Mouse (Mus musculus) urinary bladder, postnatal 25 days (tissue): ENCODE data around the gene Slc35a3.
"Not testable (repeated sequence)": the region's sequence is repeated elsewhere in the genome, so short reads cannot be mapped to it uniquely, and the experiment has no call there.

ENCODE experiments used
- DNase-seq: peaks from one replicate; pipeline ENCODE4 v3.0.0; 2022; ENCODE audit warnings: low spot score

Gene Slc35a3

DNA sequence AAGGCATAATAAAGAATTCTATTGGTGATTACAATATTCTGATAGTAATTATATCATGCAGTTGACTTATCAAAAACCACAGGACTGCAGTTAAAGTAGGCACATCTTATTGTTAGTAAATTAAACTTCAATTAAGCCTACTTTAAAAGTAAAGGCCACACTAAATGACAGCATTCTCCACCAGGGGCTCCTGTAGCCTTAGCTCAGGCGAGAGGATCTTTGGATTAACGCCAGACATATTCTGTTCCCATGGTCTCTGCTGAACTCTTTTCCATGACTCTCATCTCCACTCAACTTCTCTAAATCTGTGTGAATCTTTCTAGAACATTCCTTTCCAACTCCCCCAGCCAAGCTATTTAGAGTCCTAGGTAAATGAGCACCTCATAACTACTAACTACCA lies 13.8 kb downstream of the Slc35a3 start:
- no peak for DNase-seq

- no peak for DNase-seq
These were observed 17.0 kb downstream of the Slc35a3 start for GRCm38 (mm10) chr3:116695666-116695985.

GRCm38 (mm10) chr3:116694955-116695665 lies 17.5 kb downstream of the Slc35a3 start:
- DNase-seq: no peak

- DNase-seq: no peak
These were observed 18.3 kb downstream of the Slc35a3 start for GRCm38 (mm10) chr3:116694312-116694711.

DNA sequence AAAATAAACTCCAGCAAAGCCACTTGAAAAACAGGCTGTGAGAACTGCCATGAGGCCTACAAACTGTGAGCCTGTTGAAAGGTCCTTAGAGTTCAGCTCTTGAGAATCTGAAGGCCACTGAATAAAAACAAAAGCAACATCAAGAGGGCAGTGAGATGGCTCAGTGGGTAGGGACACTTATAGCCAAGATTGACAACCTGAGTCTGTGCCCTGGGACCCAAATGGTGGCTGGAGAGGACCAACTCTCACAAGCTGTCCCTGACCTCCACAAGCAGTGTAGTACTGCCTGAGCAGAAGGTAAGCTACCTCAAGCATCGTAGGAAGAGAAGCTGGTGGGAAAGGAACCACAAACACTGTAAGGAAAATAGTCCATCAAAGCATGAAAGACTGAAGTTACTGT lies 31.5 kb downstream of the Slc35a3 start, which contains the start of gene Gm43191:
TSS of gene Gm43191 (minus strand) at position 101 of the 400 bp plus-strand sequence.
- no peak for DNase-seq

- not testable (repeated sequence) for DNase-seq
These were observed 48.4 kb downstream of the Slc35a3 start for GRCm38 (mm10) chr3:116664281-116664680.

- DNase-seq: peak; percentile 100
These were observed 50.2 kb downstream of the Slc35a3 start, which contains the start of gene Mfsd14a for GRCm38 (mm10) chr3:116662463-116662863. Mfsd14a (minus strand) TSS chr3:116662677.

- DNase-seq: no peak
These were observed 50.7 kb downstream of the Slc35a3 start for GRCm38 (mm10) chr3:116661870-116662414.

GRCm38 (mm10) chr3:116661288-116661869 lies 51.3 kb downstream of the Slc35a3 start:
- DNase-seq: no peak

- no peak for DNase-seq
These were observed 52.7 kb downstream of the Slc35a3 start for GRCm38 (mm10) chr3:116659856-116660430.

DNA sequence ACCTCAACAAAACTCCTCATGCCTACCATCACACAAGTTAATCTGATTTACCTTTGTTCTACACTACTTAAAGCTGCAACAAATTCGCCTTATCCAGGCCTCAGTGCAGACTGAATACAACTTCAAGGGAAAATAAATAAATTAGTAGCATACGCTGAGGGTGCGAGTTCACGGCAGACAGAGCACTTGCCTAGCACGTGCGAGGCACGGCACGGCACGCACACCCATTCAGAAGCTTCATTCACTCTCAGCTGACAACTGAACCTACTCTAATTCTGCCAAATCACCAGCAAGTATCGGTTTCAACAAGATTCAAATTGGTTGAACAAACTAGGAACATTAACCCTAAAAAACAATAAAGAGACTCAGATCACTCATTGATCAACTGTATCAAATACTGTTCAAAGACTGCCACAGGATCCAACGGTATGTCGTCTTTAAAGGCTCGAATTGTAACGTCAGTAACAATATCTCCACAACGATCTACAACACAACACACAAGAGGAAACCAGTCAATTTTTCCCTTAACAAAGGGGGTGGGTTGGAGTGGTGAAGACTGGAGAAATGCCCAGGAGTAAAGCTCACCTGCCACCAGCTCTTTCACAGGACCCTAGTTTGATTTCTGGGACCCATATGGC lies 53.6 kb downstream of the Slc35a3 start:
- no peak for DNase-seq

GRCm38 (mm10) chr3:116656184-116656965 lies 56.3 kb downstream of the Slc35a3 start:
- no peak for DNase-seq

DNA sequence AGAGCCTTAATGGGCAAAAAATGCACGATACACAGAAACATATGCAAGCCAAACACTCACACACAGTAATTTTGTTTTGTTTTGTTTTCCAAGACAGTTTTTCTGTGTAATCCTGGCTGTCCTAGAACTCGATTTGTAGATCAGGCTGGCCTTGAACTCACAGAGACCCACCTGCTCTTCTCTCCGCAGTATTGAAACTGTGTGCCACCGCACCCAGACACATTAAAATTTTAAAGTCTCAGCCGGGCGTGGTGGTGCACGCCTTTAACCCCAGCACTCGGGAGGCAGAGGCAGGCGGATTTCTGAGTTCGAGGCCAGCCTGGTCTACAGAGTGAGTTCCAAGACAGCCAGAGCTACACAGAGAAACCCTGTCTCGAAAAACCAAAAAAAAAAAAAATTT lies 58.6 kb downstream of the Slc35a3 start:
- not testable (repeated sequence) for DNase-seq

- no peak for DNase-seq
These were observed 59.2 kb downstream of the Slc35a3 start for GRCm38 (mm10) chr3:116653278-116653945.

- no peak for DNase-seq
These were observed 60.6 kb downstream of the Slc35a3 start for GRCm38 (mm10) chr3:116652033-116652446.

DNA sequence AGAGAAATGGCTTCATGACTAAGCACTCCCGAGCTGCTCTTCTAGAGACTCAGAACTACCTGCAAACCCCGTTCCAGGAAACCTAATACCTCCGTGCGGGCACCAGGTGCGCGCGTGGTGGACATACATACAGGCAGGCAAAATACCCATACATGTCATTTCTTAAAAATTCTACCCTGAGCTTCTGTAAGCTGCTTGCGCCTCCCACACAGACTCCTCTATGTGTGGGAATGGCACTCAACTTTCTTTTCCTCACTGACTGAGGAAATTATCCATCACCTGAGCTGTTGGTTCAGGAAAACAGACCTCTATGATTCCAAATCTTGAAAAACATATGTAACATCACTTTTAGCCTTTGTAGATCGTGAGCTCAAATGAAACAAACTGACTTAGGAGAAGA lies 61.9 kb downstream of the Slc35a3 start:
- DNase-seq: no peak

GRCm38 (mm10) chr3:116648805-116649204 lies 63.8 kb downstream of the Slc35a3 start:
- no peak for DNase-seq

- DNase-seq: no peak
These were observed 66.2 kb downstream of the Slc35a3 start for GRCm38 (mm10) chr3:116646387-116646786.

- DNase-seq: no peak
These were observed 70.3 kb downstream of the Slc35a3 start for GRCm38 (mm10) chr3:116642373-116642772.

DNA sequence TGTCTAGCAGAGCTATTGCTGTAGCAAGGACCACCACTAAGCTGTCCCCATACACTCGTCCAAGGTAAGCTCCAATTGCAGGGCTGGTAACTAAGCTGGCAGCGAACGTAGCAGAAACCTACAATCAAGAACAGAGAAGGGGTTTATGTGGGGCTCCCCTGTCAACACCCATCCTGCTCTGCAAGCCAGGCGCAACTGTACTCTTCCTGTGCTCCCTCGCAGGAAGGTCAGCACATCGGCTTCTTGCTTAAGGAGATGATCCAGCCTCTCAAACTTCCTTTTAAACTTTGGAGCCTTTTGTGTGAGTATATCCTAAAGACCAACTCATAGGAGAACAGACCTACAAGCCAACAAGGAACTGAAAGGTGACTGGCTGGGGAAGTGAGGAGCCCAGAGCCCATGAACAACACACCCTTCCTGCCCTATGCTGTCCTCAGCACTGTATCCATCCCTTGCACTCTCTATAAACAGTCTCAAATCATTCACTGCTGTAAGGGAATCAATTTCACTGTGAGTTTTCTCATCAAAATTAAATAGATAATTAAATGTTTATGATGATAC lies 70.7 kb downstream of the Slc35a3 start:
- DNase-seq: no peak

GRCm38 (mm10) chr3:116640024-116640423 lies 72.6 kb downstream of the Slc35a3 start:
- no peak for DNase-seq
